Mouse (Mus musculus) midbrain, embryonic 15.5 days (tissue): Measurements from ENCODE around the gene Astn2. TPM values are rescaled to one million over a fixed set of nuclear protein-coding genes. Genes with fewer than 3 reads are reported as not detected.

Experiments
- ATAC-seq: fragments of 200-750 bp; cut with Nextera tagmentation; replicated peaks from 2 replicates; pipeline ENCODE4 v1.8.0; 2017; ENCODE audit warnings: moderate TSS enrichment
- H3K27ac ChIP-seq: fragments of 300-500 bp; sonication (generic); 2 replicates; pipeline ENCODE4 v1.5.1; 2015; ENCODE audit warnings: mild to moderate bottlenecking, inconsistent platforms
- H3K27me3 ChIP-seq: fragments of 300-500 bp; sonication (generic); replicated peaks from 2 replicates; pipeline ENCODE4 v1.6.1; 2015; ENCODE audit warnings: inconsistent platforms
- H3K36me3 ChIP-seq: fragments of 300-500 bp; sonication (generic); replicated peaks from 2 replicates; pipeline ENCODE4 v1.6.1; 2015; ENCODE audit warnings: inconsistent platforms
- H3K4me1 ChIP-seq: fragments of 300-500 bp; sonication (generic); 2 replicates; pipeline ENCODE4 v1.6.1; 2015; ENCODE audit warnings: inconsistent platforms
- H3K4me2 ChIP-seq: fragments of 300-500 bp; sonication (generic); 2 replicates; pipeline ENCODE4 v1.6.1; 2015; ENCODE audit warnings: inconsistent platforms, mild to moderate bottlenecking, moderate library complexity
- H3K4me3 ChIP-seq: fragments of 300-500 bp; sonication (generic); 2 replicates; pipeline ENCODE4 v1.5.1; 2015; ENCODE audit warnings: mild to moderate bottlenecking, inconsistent platforms
- H3K9ac ChIP-seq: fragments of 300-500 bp; sonication (generic); 2 replicates; pipeline ENCODE4 v1.6.1; 2015; ENCODE audit warnings: mild to moderate bottlenecking, inconsistent platforms
- H3K9me3 ChIP-seq: fragments of 300-500 bp; sonication (generic); 2 replicates; pipeline ENCODE4 v1.6.1; 2016; ENCODE audit warnings: inconsistent platforms
- WGBS: fragments of 180-500 bp; shearing (Covaris S2); methylation state at CpG from one replicate; pipeline ENCODE4 v1.1.7; 2015; ENCODE audit warnings: mixed read lengths; 5-methylcytosine and 5-hydroxymethylcytosine counted together
- polyA plus RNA-seq: library from polyadenylated mRNA; unstranded; fragments of >200 nt; fragmentation: Nextera tagmentation; extraction: Ambion mirVana; gene quantifications from 2 replicates; pipeline ENCODE4 v1.2.1, GENCODE M21; 2015

Astn2 gene
- polyA plus RNA-seq, 1 experiment from 2014 or later: 4.0 TPM

DNA sequence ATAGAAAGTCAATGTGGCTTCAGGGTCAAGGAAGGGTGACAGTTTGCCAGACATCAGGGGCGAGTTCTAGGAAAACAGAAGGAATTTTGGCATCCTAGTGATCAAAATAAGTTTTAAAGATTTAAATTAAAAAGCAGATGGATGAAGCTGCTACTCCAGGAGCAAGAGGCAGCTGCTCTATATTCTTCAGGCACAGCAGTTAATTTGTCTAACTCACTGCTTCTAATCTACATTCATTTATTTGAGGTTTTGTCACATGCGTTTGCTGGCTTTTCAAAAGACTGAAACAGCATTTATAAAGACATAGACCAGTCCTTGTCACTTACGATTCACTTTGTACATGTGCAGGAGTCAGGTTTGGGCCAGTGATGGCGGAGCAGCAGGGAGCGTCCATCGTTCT lies 98.0 kb downstream of the Astn2 start:
- WGBS: 63% methylated on average over 6 of the region's 6 CpGs

DNA sequence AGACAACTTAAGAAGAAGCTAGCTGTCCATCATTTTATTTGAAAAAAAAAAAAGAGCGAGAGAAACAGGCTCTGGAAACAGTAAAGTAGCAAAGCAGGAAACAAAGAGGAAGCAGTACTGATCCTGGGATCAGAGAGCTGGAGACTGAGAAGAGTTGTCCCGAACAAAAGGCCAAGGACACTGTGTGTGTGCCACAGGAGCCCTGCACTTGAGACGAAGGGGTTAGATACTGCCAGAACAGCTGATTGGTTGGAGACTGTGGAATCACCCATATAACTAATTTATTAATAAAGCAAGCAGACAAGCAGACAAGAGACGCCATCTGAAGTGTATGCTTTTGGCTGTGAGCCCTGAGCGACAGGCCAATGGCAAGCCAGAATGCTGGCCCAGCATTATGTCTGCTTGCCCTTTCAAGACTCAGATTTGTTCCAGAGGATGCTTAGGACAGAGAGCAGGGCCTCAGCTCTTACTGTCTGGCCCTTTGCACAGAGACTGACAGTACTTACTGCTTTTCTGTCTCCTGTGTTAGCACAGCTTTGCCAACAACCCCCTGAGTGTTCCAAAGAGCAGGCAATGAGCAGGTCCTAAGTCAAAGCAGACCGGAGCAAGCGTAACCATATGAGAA lies 101.6 kb downstream of the Astn2 start:
- H3K4me3 ChIP-seq: no peak overlapping the region
- H3K9ac ChIP-seq: no peak overlapping the region
- H3K27me3 ChIP-seq: no peaks in the 10 kb centered on the region
- peaks cover 8% of the 10 kb centered on the region for H3K4me1 ChIP-seq
- H3K27ac ChIP-seq: no peak overlapping the region
- WGBS: 54% methylated on average over 7 of the region's 7 CpGs
- H3K4me2 ChIP-seq: no peak overlapping the region
- no peaks in the 10 kb centered on the region for H3K9me3 ChIP-seq
- no peaks in the 10 kb centered on the region for H3K36me3 ChIP-seq
- ATAC-seq: peak; percentile 63

More for the DNA sequence above, 98.0 kb downstream of the Astn2 start:
- Histone ChIP-seq H3K9ac (no peak overlapping the region), H3K4me3 (no peak overlapping the region), H3K36me3 (no peaks in the 10 kb centered on the region), H3K27me3 (no peaks in the 10 kb centered on the region), H3K27ac (no peak overlapping the region), H3K4me2 (no peak overlapping the region), H3K9me3 (no peaks in the 10 kb centered on the region), H3K4me1 (peaks cover 8% of the 10 kb centered on the region)
- ATAC-seq: no peak

DNA sequence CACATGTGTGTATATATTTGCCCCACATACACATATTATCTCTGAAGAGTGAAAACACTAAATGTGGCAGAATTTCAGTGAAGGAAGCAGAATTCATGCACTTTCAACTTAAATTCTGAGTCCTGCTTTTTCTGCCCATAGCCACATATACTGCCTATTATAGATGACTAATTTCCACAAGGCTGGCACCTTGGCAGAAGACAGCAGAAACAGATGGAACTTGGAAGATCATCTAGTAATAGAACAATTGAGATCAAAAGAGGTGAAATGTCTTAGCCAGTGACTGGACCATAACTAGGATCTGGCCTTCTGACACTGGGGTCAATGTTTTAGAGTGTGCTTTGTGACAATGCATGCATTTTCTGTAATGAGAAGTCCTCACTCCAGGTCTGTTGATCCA lies 119.4 kb downstream of the Astn2 start:
- Histone ChIP-seq H3K27me3 (no peaks in the 10 kb centered on the region), H3K4me2 (no peak overlapping the region), H3K27ac (no peak overlapping the region), H3K4me3 (no peak overlapping the region), H3K9ac (no peak overlapping the region), H3K36me3 (no peaks in the 10 kb centered on the region), H3K4me1 (peaks cover 5% of the 10 kb centered on the region; the same call in 1 of the 2 replicates), H3K9me3 (no peaks in the 10 kb centered on the region)
- ATAC-seq: no peak

DNA sequence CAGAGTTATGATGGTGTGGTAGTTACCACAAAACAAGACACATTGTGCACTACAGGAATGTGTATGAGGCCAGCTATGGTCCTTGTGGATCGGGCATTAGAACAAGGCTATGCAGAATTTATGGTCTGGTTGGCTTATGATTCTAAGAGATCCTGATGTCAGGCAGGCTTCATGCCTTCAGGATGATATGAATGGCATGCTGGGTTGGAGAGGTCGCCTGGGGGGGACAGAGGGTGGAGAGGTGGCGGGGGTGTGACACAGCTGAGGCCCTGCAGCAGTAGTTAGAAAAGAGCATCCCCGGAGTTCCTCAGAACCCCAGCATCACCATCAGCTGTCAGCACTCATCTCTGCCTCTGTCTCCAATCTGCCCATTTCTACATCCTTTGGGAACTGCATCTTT lies 128.3 kb downstream of the Astn2 start:
- ATAC-seq: no peak
- H3K9me3 ChIP-seq: no peaks in the 10 kb centered on the region
- no peak overlapping the region for H3K9ac ChIP-seq
- WGBS: 65% methylated on average over 4 of the region's 4 CpGs
- peaks cover 12% of the 10 kb centered on the region for H3K4me1 ChIP-seq
- no peaks in the 10 kb centered on the region for H3K36me3 ChIP-seq
- no peak overlapping the region for H3K4me3 ChIP-seq
- no peak overlapping the region for H3K27ac ChIP-seq
- no peak overlapping the region for H3K4me2 ChIP-seq
- H3K27me3 ChIP-seq: no peaks in the 10 kb centered on the region

DNA sequence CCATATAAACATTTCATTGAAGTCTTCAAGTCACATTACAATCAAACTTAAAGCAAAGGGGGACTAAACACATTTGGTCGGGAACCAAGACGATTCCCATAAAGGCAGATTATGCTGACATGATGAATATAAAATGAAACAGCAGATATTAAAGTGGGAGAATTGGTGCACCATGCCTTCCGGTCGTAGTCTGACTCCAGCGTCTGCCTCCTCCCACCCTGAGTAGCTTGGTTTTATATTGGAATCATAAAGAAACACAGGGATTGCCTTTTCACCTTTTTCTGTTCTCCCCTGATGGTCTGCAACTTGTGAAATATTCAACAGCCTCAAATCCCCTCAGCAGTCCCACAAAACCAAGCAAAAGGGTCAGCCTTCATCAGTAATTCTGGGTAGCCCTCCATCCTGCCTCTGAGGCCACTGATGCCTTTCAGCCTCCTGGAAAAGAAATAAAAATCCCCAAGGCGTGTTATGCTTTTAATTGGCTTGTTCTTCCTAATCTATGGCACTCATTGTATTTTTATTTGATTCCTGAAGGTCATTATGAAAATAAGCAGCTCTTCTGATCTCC lies 132.8 kb downstream of the Astn2 start:
- no peak overlapping the region for H3K9ac ChIP-seq
- H3K4me1 ChIP-seq: peaks cover 12% of the 10 kb centered on the region
- H3K36me3 ChIP-seq: no peaks in the 10 kb centered on the region
- H3K27ac ChIP-seq: no peak overlapping the region
- H3K4me3 ChIP-seq: no peak overlapping the region
- no peaks in the 10 kb centered on the region for H3K9me3 ChIP-seq
- no peak overlapping the region for H3K4me2 ChIP-seq
- ATAC-seq: no peak
- H3K27me3 ChIP-seq: no peaks in the 10 kb centered on the region
- WGBS: 59% methylated on average over 6 of the region's 6 CpGs

DNA sequence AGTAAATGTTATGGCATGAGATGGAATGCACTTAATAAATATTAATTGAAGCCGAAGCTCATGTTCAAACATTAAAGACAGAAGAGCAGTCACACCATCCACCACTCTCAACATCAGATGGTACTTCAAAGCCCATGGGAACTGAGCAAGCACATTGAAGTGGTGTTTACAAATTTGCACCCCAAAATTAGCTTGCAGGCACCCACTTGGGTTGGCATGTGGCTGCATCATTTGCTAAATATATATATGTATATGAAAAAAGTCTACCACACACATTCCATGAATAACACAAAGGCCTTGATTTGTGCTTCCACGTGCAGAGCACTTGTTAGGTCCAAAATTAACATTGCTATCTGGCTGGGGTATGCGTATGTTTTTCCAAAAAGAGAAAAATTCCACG lies 140.4 kb downstream of the Astn2 start:
- no peaks in the 10 kb centered on the region for H3K36me3 ChIP-seq
- H3K9me3 ChIP-seq: no peaks in the 10 kb centered on the region
- H3K4me2 ChIP-seq: no peak overlapping the region
- no peak overlapping the region for H3K27ac ChIP-seq
- ATAC-seq: no peak
- H3K4me3 ChIP-seq: no peak overlapping the region
- 88% methylated on average over 4 of the region's 4 CpGs for WGBS
- H3K27me3 ChIP-seq: no peaks in the 10 kb centered on the region
- H3K4me1 ChIP-seq: no peaks in the 10 kb centered on the region
- H3K9ac ChIP-seq: no peak overlapping the region

DNA sequence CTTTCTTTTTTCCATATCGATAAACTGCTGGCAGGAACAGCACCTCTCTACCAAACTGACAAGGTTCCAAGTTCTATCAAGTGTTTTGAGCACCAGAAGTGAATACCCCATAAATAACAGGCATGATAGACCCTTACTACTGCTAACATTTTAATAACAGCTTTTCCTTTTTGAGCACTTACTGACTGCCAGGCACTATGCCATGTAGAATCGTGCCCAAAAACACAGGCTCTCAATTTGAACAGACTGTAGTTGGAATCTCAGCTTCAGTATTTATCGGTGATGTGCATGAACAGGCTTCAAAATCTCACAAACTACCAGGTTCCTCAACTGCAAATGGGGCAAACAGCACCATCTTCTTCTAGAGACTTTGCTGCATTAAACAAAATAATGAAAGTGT lies 143.1 kb downstream of the Astn2 start:
- no peak overlapping the region for H3K4me3 ChIP-seq
- H3K36me3 ChIP-seq: no peaks in the 10 kb centered on the region
- H3K27ac ChIP-seq: no peak overlapping the region
- no peak overlapping the region for H3K9ac ChIP-seq
- no peaks in the 10 kb centered on the region for H3K9me3 ChIP-seq
- H3K4me1 ChIP-seq: no peaks in the 10 kb centered on the region
- WGBS: 84% methylated on average over 3 of the region's 3 CpGs
- H3K4me2 ChIP-seq: no peak overlapping the region
- H3K27me3 ChIP-seq: no peaks in the 10 kb centered on the region
- no peak for ATAC-seq

DNA sequence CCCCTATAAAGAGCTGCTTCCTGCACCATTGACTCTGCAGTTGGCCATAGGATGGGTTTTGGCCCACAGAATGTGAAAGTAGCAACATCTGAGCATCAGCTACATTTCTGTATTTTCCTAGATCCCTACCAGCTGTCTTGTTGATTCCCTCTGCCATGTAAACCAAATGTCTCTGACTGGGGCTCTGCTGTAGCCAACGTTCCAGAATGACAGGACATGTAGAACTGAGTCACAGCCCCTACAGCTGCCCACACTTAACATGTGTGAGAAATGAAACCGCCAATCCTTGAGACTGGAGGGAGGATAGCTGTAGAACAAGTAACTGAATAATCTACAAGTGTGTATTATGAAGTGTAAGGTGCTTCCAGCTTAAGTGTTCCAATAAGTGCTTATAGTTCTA lies 145.5 kb downstream of the Astn2 start:
- 95% methylated on average over 2 of the region's 2 CpGs for WGBS
- no peak for ATAC-seq

DNA sequence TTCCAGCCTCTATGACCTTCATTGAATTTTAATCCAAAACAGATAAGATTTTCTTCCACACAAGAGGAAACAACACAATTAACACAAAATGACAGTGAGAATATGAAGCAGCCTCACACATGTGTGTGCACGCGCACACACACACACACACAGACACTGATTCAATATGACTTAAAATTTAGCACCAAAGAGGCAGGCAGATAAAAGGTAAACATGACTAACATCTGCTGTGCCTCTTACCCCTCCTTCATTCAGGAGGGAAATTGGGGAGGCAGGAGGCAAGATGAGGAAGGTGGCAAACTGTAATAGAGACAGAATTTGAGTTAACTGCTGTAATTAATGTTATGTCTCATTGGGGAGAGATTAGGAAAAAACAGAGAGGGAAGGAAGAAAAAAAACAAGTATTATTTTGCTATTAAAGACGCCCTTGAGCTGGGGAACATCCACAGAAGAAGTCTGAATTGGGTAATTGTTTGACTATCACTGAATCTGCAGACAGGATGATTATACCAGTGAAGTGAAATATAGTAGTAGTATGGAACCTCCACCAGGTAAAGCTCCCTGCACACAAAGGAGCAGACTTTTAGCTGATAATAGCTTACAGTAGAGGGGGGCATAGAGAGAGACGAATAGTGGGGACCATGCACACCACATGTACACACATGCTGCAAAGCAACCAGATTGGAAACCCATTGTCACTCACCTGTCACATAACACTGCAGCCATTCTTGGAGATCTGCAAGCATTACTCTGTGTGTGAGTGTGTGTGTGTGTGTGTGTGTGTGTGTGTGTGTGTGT lies 149.5 kb downstream of the Astn2 start:
- Histone ChIP-seq H3K9ac (no peak overlapping the region), H3K36me3 (no peaks in the 10 kb centered on the region), H3K4me1 (no peaks in the 10 kb centered on the region), H3K9me3 (no peaks in the 10 kb centered on the region), H3K4me2 (no peak overlapping the region), H3K4me3 (no peak overlapping the region), H3K27ac (no peak overlapping the region), H3K27me3 (no peaks in the 10 kb centered on the region)
- no peak for ATAC-seq
- whole genome bisulfite sequencing: 81% methylated on average over 4 of the region's 4 CpGs

More for the DNA sequence above, 145.5 kb downstream of the Astn2 start:
- H3K4me3 ChIP-seq: no peak overlapping the region
- H3K36me3 ChIP-seq: no peaks in the 10 kb centered on the region
- H3K4me2 ChIP-seq: no peak overlapping the region
- H3K9me3 ChIP-seq: no peaks in the 10 kb centered on the region
- no peaks in the 10 kb centered on the region for H3K27me3 ChIP-seq
- H3K9ac ChIP-seq: no peak overlapping the region
- no peaks in the 10 kb centered on the region for H3K4me1 ChIP-seq
- no peak overlapping the region for H3K27ac ChIP-seq

DNA sequence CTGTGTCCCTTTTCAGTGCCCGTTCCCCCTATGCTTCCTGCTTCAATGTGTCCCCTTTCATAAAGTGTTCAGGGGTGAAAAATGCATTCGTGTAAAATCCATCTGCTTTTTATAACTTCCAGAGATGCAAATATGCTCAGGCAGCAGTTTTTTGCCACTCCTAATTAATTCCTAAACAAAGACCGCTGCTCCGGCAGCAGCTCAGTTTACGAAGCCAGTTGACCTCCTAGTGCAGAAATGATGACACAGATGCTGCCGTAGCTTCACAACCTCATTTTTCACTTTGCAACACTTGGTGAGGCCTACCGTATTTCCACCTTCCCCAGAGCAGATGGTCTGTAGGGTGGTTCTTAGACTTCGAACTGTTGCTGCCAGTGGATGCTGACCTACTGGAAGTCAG lies 155.9 kb downstream of the Astn2 start:
- no peaks in the 10 kb centered on the region for H3K9me3 ChIP-seq
- WGBS: 65% methylated on average over 8 of the region's 8 CpGs
- no peak overlapping the region for H3K9ac ChIP-seq
- no peaks in the 10 kb centered on the region for H3K36me3 ChIP-seq
- no peaks in the 10 kb centered on the region for H3K27me3 ChIP-seq
- H3K4me2 ChIP-seq: no peak overlapping the region
- H3K4me3 ChIP-seq: no peak overlapping the region
- H3K4me1 ChIP-seq: peaks cover 4% of the 10 kb centered on the region; the same call in 1 of the 2 replicates
- no peak overlapping the region for H3K27ac ChIP-seq
- no peak for ATAC-seq

DNA sequence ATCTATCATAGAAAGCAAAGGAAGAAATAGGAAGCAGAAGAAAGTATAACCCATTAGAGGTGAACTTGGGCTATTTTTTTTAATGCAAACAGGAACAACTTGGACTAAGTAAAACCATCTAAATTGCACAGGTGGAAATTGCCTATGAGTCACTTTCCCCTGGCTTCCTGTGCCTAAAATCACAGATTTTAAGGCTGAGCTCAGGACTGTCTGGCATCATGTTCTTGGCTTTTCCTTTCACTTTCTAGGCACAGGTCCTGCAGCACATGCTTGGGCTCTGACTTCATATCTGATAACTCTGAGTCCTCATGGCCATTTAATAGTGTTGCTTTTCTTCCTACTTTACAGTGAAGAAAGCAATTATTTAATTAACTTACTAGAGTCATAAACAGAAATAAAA lies 161.7 kb downstream of the Astn2 start:
- no peak overlapping the region for H3K9ac ChIP-seq
- H3K4me3 ChIP-seq: no peak overlapping the region
- no peak for ATAC-seq
- H3K4me1 ChIP-seq: peaks cover 5% of the 10 kb centered on the region; the same call in 1 of the 2 replicates
- no peaks in the 10 kb centered on the region for H3K9me3 ChIP-seq
- H3K27me3 ChIP-seq: no peaks in the 10 kb centered on the region
- no peak overlapping the region for H3K27ac ChIP-seq
- no peak overlapping the region for H3K4me2 ChIP-seq
- no peaks in the 10 kb centered on the region for H3K36me3 ChIP-seq

DNA sequence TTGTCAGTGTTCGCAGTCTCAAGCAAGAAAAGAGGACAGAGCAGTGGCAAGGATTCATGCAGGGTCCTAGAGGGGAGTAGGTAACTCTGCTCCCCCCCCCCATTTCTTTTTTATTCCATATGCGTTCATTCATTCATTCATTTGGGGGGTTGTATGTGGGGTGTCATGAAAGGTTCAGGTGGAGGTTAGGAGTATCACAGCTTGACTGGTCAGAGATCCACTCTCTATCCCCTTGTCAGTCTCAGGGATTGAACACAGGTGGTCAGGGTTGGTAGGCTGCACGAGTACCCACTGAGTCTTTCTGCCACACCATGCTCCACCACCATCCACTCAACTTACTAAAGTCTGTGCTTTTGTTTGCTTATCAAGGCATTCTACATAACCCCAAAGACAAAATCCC lies 171.6 kb downstream of the Astn2 start:
- Histone ChIP-seq H3K27ac (0 out of 2 replicates have a peak overlapping the region, but pooled peaks have one; percentile 11), H3K4me3 (no peak overlapping the region), H3K36me3 (no peaks in the 10 kb centered on the region), H3K4me1 (peaks cover 6% of the 10 kb centered on the region; the same call in 1 of the 2 replicates), H3K4me2 (no peak overlapping the region), H3K27me3 (no peaks in the 10 kb centered on the region), H3K9ac (no peak overlapping the region), H3K9me3 (no peaks in the 10 kb centered on the region)
- ATAC-seq: peak; percentile 13; the same call in 1 of the 2 replicates
- 81% methylated on average over 3 of the region's 3 CpGs for WGBS
